12 mouse cellular contexts compared by ENCODE assay signal in the genomic region with DNA sequence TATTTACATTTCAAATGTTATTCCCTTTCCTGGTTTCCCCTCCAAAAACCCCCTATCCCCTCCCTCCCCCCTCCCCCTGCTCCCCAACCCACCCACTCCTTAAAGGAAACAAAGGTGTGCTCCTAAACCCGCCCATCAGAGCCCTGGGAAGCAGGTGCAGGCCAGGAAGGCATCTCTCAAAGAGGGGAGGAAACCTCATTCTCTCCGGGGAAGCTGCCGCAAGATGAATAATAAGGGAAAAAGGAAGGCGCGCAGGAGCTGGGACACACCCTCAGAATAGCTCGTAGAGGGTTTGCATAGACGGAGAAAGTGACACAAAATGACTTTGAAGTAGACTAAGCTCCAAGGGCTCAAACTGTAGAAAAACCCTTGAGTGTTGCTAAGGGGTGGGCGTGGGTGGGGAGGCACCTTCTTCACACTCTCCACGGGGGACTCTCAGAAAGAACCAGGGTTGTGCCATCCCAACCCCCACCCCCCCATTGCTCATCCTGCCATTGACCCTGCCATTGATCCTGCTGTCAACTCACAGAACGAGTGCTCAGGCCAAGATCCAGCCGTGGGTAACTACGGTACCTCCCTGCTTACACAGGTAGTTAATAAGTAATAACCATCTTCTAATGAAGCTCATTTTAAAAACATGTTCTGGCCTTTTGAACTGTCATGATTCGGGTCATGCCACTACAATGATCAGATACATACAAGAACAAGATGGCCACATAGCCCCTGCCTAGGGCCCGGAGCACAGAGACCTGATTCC. TPM values are rescaled to one million over a fixed set of nuclear protein-coding genes. Genes with fewer than 3 reads are reported as not detected.
A peak's percentile ranks its signal among the peaks of the same experiment; 100 is the strongest.
DNase-seq lines count a peak whose midpoint lies in the region; ATAC-seq and TF ChIP-seq lines count a peak whose summit lies in the region.
"Had no signal": no experiment of that assay in that cellular context is flagged by ENCODE, and none has a peak within 500 bp of the region (broad histone marks: within the 10 kb centered on the region; RNA-seq: fewer than 3 reads in every experiment).

No protein-coding gene starts in this region.

- no peak for DNase-seq in hindbrain, embryonic 14.5 days (ENCODE audit: low spot score)
- no peak for DNase-seq in stomach, postnatal 0 days (ENCODE audit: low spot score)
- DNase-seq in layer of hippocampus, postnatal 10 days (ENCODE audit: low spot score in 2 of 2): no peak
- DNase-seq in Muller cell, postnatal 12 days (ENCODE audit: inconsistent ontology term): no peak
- DNase-seq: gastrocnemius, postnatal 14 days; thymus, postnatal 36 days had no signal

- ATAC-seq in hindbrain, embryonic 12.5 days (ENCODE audit: low FRiP score): no peak
- ATAC-seq in hindbrain, embryonic 14.5 days (ENCODE audit: low FRiP score): no peak
- ATAC-seq in stomach, embryonic 14.5 days (ENCODE audit: insufficient number of reproducible peaks, insufficient read depth, low FRiP score, low read depth): peak; percentile 53; the same call in 1 of the 2 replicates
- no peak for ATAC-seq in stomach, postnatal 0 days (ENCODE audit: low FRiP score, low TSS enrichment)
- peak; percentile 63 for ATAC-seq in liver, embryonic 15.5 days (ENCODE audit: insufficient read depth)

- no peak for TF ChIP-seq CTCF in stomach, postnatal 0 days (IDR thresholded peaks at IDR 0.05; ENCODE audit: low read depth)

- H3K27me3 ChIP-seq in hindbrain, embryonic 12.5 days: peaks cover 2% of the 10 kb centered on the region; the same call in 1 of the 2 replicates
- H3K27me3 ChIP-seq in hindbrain, embryonic 14.5 days (ENCODE audit: control insufficient read depth, insufficient read depth, low read length): no peaks in the 10 kb centered on the region; the same call in 1 of the 2 replicates
- H3K27me3 ChIP-seq in stomach, embryonic 14.5 days (ENCODE audit: control insufficient read depth, insufficient read depth, low read length): no peaks in the 10 kb centered on the region
- no peaks in the 10 kb centered on the region for H3K27me3 ChIP-seq in stomach, postnatal 0 days (ENCODE audit: control insufficient read depth, insufficient read depth, low read length)
- H3K27me3 ChIP-seq in liver, embryonic 15.5 days: no peaks in the 10 kb centered on the region
- H3K27me3 ChIP-seq: hindbrain, embryonic 15.5 days had no signal

- 33% methylated on average over 14 of the region's 14 CpGs for WGBS in hindbrain, embryonic 12.5 days
- 34% methylated on average over 14 of the region's 14 CpGs for WGBS in hindbrain, embryonic 14.5 days
- 21% methylated on average over 14 of the region's 14 CpGs for WGBS in stomach, embryonic 14.5 days
- 28% methylated on average over 14 of the region's 14 CpGs for WGBS in stomach, postnatal 0 days
- WGBS in liver, embryonic 15.5 days (ENCODE audit: insufficient replicate concordance): 35% methylated on average over 14 of the region's 14 CpGs

- H3K4me3 ChIP-seq in hindbrain, embryonic 12.5 days: no peak overlapping the region
- H3K4me3 ChIP-seq in hindbrain, embryonic 14.5 days (replicated peaks; ENCODE audit: low read length): no peak overlapping the region
- no peak overlapping the region for H3K4me3 ChIP-seq in stomach, embryonic 14.5 days (ENCODE audit: low read depth, low read length)
- no peak overlapping the region for H3K4me3 ChIP-seq in stomach, postnatal 0 days (ENCODE audit: low read depth, low read length)
- no peak overlapping the region for H3K4me3 ChIP-seq in liver, embryonic 15.5 days (replicated peaks)
- H3K4me3 ChIP-seq: hindbrain, embryonic 15.5 days; myocyte had no signal

- TF ChIP-seq EP300 in stomach, postnatal 0 days (optimal IDR thresholded peaks at IDR 0.05): no peak

- H3K9ac ChIP-seq in hindbrain, embryonic 12.5 days: no peak overlapping the region
- no peak overlapping the region for H3K9ac ChIP-seq in hindbrain, embryonic 14.5 days
- H3K9ac ChIP-seq in stomach, embryonic 14.5 days (replicated peaks; ENCODE audit: low read depth, low read length): no peak overlapping the region
- no peak overlapping the region for H3K9ac ChIP-seq in stomach, postnatal 0 days (ENCODE audit: low read length)
- no peak overlapping the region for H3K9ac ChIP-seq in liver, embryonic 15.5 days
- H3K9ac ChIP-seq: hindbrain, embryonic 15.5 days had no signal

- H3K4me1 ChIP-seq in hindbrain, embryonic 12.5 days: 0 out of 2 replicates have a peak, but pooled peaks cover 5% of the 10 kb centered on the region
- H3K4me1 ChIP-seq in hindbrain, embryonic 14.5 days (replicated peaks; ENCODE audit: control insufficient read depth, insufficient read depth, low read length): 0 out of 2 replicates have a peak, but pooled peaks cover 5% of the 10 kb centered on the region
- peaks cover 3% of the 10 kb centered on the region; the same call in 1 of the 2 replicates for H3K4me1 ChIP-seq in stomach, embryonic 14.5 days (ENCODE audit: control insufficient read depth, insufficient read depth, low read length)
- no peaks in the 10 kb centered on the region for H3K4me1 ChIP-seq in stomach, postnatal 0 days (replicated peaks; ENCODE audit: control insufficient read depth, insufficient read depth)
- no peaks in the 10 kb centered on the region for H3K4me1 ChIP-seq in liver, embryonic 15.5 days (replicated peaks)
- H3K4me1 ChIP-seq: hindbrain, embryonic 15.5 days had no signal

- no peak overlapping the region for H3K27ac ChIP-seq in hindbrain, embryonic 12.5 days
- H3K27ac ChIP-seq in hindbrain, embryonic 14.5 days: no peak overlapping the region
- H3K27ac ChIP-seq in stomach, embryonic 14.5 days (ENCODE audit: low read length): no peak overlapping the region
- no peak overlapping the region for H3K27ac ChIP-seq in stomach, postnatal 0 days (replicated peaks)
- H3K27ac ChIP-seq in liver, embryonic 15.5 days (replicated peaks): no peak overlapping the region
- H3K27ac ChIP-seq: hindbrain, embryonic 15.5 days had no signal

- H3K9me3 ChIP-seq in hindbrain, embryonic 12.5 days (replicated peaks): no peaks in the 10 kb centered on the region
- H3K9me3 ChIP-seq in hindbrain, embryonic 14.5 days (ENCODE audit: control insufficient read depth, low read length): no peaks in the 10 kb centered on the region
- no peaks in the 10 kb centered on the region for H3K9me3 ChIP-seq in stomach, embryonic 14.5 days (ENCODE audit: control insufficient read depth, low read depth, low read length)
- H3K9me3 ChIP-seq in stomach, postnatal 0 days (ENCODE audit: control insufficient read depth, low read length): no peaks in the 10 kb centered on the region
- H3K9me3 ChIP-seq in liver, embryonic 15.5 days (replicated peaks): no peaks in the 10 kb centered on the region
- H3K9me3 ChIP-seq: G1E; hindbrain, embryonic 15.5 days had no signal

- peak overlapping the region; percentile 19; the same call in 1 of the 2 replicates for H3K4me2 ChIP-seq in hindbrain, embryonic 12.5 days (replicated peaks)
- H3K4me2 ChIP-seq in hindbrain, embryonic 14.5 days (replicated peaks): no peak overlapping the region
- H3K4me2 ChIP-seq in stomach, embryonic 14.5 days (replicated peaks; ENCODE audit: low read depth, low read length): no peak overlapping the region; the same call in 1 of the 2 replicates
- no peak overlapping the region for H3K4me2 ChIP-seq in stomach, postnatal 0 days (replicated peaks; ENCODE audit: low read depth)
- H3K4me2 ChIP-seq in liver, embryonic 15.5 days: no peak overlapping the region; the same call in 1 of the 2 replicates

- H3K36me3 ChIP-seq in hindbrain, embryonic 12.5 days: no peaks in the 10 kb centered on the region
- no peaks in the 10 kb centered on the region for H3K36me3 ChIP-seq in hindbrain, embryonic 14.5 days (replicated peaks; ENCODE audit: control insufficient read depth, insufficient read depth)
- H3K36me3 ChIP-seq in stomach, embryonic 14.5 days (ENCODE audit: control insufficient read depth, insufficient read depth, low read length): no peaks in the 10 kb centered on the region
- peaks cover 7% of the 10 kb centered on the region for H3K36me3 ChIP-seq in stomach, postnatal 0 days (ENCODE audit: control insufficient read depth, insufficient read depth, low read length)
- peaks cover 11% of the 10 kb centered on the region; the same call in 1 of the 2 replicates for H3K36me3 ChIP-seq in liver, embryonic 15.5 days (replicated peaks)
- H3K36me3 ChIP-seq: G1E; hindbrain, embryonic 15.5 days had no signal

RNA-seq across cellular contexts. Expression of a gene that starts 18.4 kb away (rescaled TPM):
- 6.9 and 7.6 TPM in 2 replicates for polyA plus RNA-seq in hindbrain, embryonic 12.5 days (2016; fragmentation: Nextera tagmentation; extraction: Ambion mirVana)
- 2.5 and 4.3 TPM in 2 replicates for polyA plus RNA-seq in hindbrain, embryonic 14.5 days (2014; fragmentation: Nextera tagmentation; extraction: Ambion mirVana)
- 16.7 and 17.1 TPM in 2 replicates for polyA plus RNA-seq in stomach, embryonic 14.5 days (2014; fragmentation: Nextera tagmentation; extraction: Ambion mirVana)
- 5.9 and 6.9 TPM in 2 replicates for polyA plus RNA-seq in stomach, postnatal 0 days (2015; fragmentation: Nextera tagmentation; extraction: Ambion mirVana)
- polyA plus RNA-seq in liver, embryonic 15.5 days (2015; fragmentation: Nextera tagmentation; extraction: Ambion mirVana): 4.5 and 5.0 TPM in 2 replicates
- total RNA-seq in layer of hippocampus, postnatal 10 days (2021): 1 to 10 TPM; 4.4 to 5.3 TPM

RNA-seq across cellular contexts. Expression of a gene that starts 48.2 kb away (rescaled TPM):
- polyA plus RNA-seq in hindbrain, embryonic 12.5 days (2016; fragmentation: Nextera tagmentation; extraction: Ambion mirVana): 23.6 TPM in 2 replicates
- 12.8 and 16.9 TPM in 2 replicates for polyA plus RNA-seq in hindbrain, embryonic 14.5 days (2014; fragmentation: Nextera tagmentation; extraction: Ambion mirVana)
- polyA plus RNA-seq in stomach, embryonic 14.5 days (2014; fragmentation: Nextera tagmentation; extraction: Ambion mirVana): 38.6 and 48.8 TPM in 2 replicates
- polyA plus RNA-seq in stomach, postnatal 0 days (2015; fragmentation: Nextera tagmentation; extraction: Ambion mirVana): 49.8 and 50.3 TPM in 2 replicates
- polyA plus RNA-seq in liver, embryonic 15.5 days (2015; fragmentation: Nextera tagmentation; extraction: Ambion mirVana): 10.6 and 17.5 TPM in 2 replicates
- total RNA-seq in layer of hippocampus, postnatal 10 days (2021): 10 to 100 TPM; 11.5 to 12.8 TPM

RNA-seq across cellular contexts. Expression of a gene that starts 48.5 kb away (rescaled TPM):
- 45.6 and 48.3 TPM in 2 replicates for polyA plus RNA-seq in hindbrain, embryonic 12.5 days (2016; fragmentation: Nextera tagmentation; extraction: Ambion mirVana)
- polyA plus RNA-seq in hindbrain, embryonic 14.5 days (2014; fragmentation: Nextera tagmentation; extraction: Ambion mirVana): 31.8 and 32.7 TPM in 2 replicates
- 40.6 and 43.7 TPM in 2 replicates for polyA plus RNA-seq in stomach, embryonic 14.5 days (2014; fragmentation: Nextera tagmentation; extraction: Ambion mirVana)
- 16.3 and 16.8 TPM in 2 replicates for polyA plus RNA-seq in stomach, postnatal 0 days (2015; fragmentation: Nextera tagmentation; extraction: Ambion mirVana)
- polyA plus RNA-seq in liver, embryonic 15.5 days (2015; fragmentation: Nextera tagmentation; extraction: Ambion mirVana): 13.5 and 14.1 TPM in 2 replicates
- 10 to 100 TPM; 17.5 to 20.1 TPM for total RNA-seq in layer of hippocampus, postnatal 10 days (2021)

RNA-seq across cellular contexts. Expression of a gene that starts 58.0 kb away (rescaled TPM):
- polyA plus RNA-seq in hindbrain, embryonic 12.5 days (2016; fragmentation: Nextera tagmentation; extraction: Ambion mirVana): 235 and 265 TPM in 2 replicates
- polyA plus RNA-seq in hindbrain, embryonic 14.5 days (2014; fragmentation: Nextera tagmentation; extraction: Ambion mirVana): 345 and 377 TPM in 2 replicates
- polyA plus RNA-seq in stomach, embryonic 14.5 days (2014; fragmentation: Nextera tagmentation; extraction: Ambion mirVana): 294 and 304 TPM in 2 replicates
- polyA plus RNA-seq in stomach, postnatal 0 days (2015; fragmentation: Nextera tagmentation; extraction: Ambion mirVana): 354 and 360 TPM in 2 replicates
- 139 and 155 TPM in 2 replicates for polyA plus RNA-seq in liver, embryonic 15.5 days (2015; fragmentation: Nextera tagmentation; extraction: Ambion mirVana)
- total RNA-seq in layer of hippocampus, postnatal 10 days (2021): 100 to 1,000 TPM; 229 TPM

Comparison
In these comparisons a context has a peak if more than half of its experiments do, and no peak if none do; other contexts are left out.
1. ATAC-seq: peak in stomach, embryonic 14.5 days (single experiment) and liver, embryonic 15.5 days (single experiment); none in hindbrain, embryonic 12.5 days (single experiment), hindbrain, embryonic 14.5 days (single experiment) and stomach, postnatal 0 days (single experiment).